Mouse (Mus musculus) kidney, postnatal 25 days (tissue): ENCODE data around the gene Arid5a.

Experiments
- DNase-seq, 2 experiments: peaks; one replicate each; pipeline ENCODE4 v3.0.0; 2021; ENCODE audit warnings: mixed read lengths in 2 of 2

Gene Arid5a

GRCm38 (mm10) chr1:36331743-36332142 lies 24.2 kb downstream of the Arid5a start:
- no peak for DNase-seq

DNA sequence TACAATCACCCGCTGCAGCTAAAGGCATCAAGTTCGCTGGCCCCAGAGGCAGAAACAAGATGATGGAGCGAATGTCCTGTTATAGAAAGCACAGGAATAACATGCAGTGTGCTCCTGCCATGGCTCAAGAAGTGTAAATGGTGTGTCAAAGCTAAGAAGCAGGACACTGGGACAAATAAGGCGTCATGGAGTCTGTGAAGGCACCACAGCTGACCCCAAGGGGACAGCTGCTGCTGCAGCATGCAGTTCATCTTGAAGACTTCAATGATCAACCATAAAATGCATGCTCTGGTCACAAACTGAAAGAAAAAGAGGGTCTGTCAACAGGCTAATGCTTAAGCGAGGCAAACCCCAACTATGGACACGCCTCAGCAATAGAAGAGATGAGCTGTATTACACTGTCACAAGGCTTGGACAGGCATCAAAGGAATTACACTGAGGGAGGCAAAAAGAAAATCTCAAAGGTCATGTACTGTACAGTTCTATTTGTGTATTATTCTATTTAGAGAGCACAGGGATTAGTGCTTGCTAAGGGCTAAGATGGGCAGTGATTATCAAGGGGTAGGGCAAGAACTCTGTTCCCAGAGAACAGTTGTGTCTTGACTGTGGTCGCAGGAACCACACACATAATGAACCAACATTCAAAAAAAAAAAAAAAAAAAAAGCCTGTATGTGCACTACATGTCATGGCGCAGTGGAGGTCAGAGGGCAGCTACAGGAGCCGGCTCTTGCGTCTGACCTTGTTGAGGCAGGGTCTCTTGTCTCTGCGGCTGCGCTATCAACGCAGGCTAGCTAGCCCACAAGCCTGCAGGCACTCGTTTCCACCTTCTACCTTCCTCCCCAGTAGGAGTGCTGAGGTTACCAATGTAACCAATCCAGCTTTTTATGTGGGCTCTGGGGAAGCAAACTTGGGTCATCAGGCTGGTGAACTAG lies 25.7 kb downstream of the Arid5a start:
- no peak for DNase-seq

GRCm38 (mm10) chr1:36342547-36342946 lies 35.0 kb downstream of the Arid5a start:
- DNase-seq = no peak

- no peak for DNase-seq
Measured at GRCm38 (mm10) chr1:36352351-36352750, 44.8 kb downstream of the Arid5a start.

GRCm38 (mm10) chr1:36356955-36357695 lies 49.6 kb downstream of the Arid5a start:
- peak; percentile 35 to 74 for DNase-seq

- DNase-seq = no peak
Measured at GRCm38 (mm10) chr1:36367698-36368097, 60.2 kb downstream of the Arid5a start.

GRCm38 (mm10) chr1:36368112-36368968 lies 60.8 kb downstream of the Arid5a start:
- peak; percentile 60 to 87 for DNase-seq

DNA sequence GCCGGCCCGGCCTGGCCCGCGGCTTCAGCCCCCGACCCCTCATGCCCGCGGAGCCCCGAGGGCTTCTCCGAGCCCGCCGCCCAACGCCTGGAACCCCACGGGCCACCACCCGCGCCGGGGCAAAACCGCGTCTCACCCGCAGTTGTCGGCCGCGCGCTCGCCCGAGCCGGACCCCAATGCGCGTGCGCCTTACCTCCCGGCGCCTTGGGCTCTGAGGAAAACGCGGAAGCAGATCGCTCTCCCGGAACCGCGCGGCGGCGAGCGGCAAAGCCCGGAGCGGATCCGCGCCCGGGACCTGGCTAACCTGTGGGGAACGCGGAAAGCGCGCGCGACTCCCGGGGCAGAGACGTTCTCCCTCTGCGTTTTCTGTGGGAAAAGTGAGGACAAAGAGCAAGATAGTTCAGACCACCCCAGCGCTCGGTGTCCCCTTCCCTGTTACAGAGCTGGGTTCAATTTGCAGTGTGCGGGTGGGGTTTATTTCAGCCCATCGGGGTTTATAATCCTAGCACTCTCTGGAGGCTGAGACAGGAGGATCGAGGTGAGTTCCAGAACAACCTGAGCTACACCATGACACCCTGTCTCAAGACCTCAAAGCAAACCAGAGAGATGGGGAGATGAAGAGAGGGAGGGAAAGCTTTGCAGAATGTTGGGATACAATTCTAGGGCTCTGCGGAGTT lies 61.6 kb downstream of the Arid5a start, which contains the start of gene Kansl3:
TSS of gene Kansl3 (minus strand) at position 213 of the 677 bp plus-strand sequence.
- peak; percentile 87 to 94 for DNase-seq

GRCm38 (mm10) chr1:36370918-36371317 lies 63.4 kb downstream of the Arid5a start:
- DNase-seq = no peak

GRCm38 (mm10) chr1:36371934-36372845 lies 64.7 kb downstream of the Arid5a start, which contains the start of gene Fer1l5:
TSS of gene Fer1l5 (plus strand) at chr1:36372291.
- DNase-seq = no peak
